Mouse (Mus musculus): ENCODE measurements around the gene Dram1.

Dram1 gene

DNA sequence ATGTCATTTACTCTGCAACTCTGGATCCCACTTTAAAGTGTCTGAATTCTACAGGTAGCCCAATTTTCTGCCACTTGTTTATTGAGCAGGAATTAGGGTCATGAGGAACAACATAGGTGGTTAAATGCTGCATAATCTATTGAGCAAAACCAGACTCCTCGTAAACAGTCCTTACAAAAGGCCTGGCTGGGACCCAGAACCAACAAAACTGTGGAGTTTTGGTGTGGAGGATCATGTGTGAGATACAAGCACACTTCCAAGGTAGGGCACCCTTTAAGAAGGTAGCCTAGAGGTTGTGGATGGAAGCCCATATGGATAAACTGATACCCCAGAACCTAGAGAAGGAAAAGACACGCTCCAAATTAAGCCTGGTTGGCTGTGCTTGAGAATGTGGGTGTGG is 28.2 kb downstream of the Dram1 start:
- DNase-seq (ENCODE audit: low spot score) = no peak

DNA sequence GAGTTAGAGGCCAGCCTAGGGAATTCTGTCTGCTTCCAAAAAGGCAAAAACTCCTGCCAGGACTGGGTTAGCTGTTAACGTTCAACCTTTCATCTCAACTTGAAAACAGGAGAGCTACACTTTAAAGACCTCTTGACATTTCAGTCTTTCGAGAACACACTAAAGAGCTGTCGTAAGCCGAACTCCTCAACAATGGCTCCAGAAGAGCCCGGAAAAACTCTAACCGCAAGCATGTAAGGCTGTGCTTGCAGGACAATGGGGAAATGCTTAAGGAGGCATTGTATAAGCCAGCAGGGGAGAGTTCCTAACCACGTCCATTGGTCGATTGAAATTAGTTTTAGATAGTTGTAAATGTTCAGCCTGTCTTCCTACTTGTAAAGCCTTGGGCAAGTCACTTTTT is 29.1 kb downstream of the Dram1 start:
- DNase-seq (ENCODE audit: low spot score) = no peak

DNA sequence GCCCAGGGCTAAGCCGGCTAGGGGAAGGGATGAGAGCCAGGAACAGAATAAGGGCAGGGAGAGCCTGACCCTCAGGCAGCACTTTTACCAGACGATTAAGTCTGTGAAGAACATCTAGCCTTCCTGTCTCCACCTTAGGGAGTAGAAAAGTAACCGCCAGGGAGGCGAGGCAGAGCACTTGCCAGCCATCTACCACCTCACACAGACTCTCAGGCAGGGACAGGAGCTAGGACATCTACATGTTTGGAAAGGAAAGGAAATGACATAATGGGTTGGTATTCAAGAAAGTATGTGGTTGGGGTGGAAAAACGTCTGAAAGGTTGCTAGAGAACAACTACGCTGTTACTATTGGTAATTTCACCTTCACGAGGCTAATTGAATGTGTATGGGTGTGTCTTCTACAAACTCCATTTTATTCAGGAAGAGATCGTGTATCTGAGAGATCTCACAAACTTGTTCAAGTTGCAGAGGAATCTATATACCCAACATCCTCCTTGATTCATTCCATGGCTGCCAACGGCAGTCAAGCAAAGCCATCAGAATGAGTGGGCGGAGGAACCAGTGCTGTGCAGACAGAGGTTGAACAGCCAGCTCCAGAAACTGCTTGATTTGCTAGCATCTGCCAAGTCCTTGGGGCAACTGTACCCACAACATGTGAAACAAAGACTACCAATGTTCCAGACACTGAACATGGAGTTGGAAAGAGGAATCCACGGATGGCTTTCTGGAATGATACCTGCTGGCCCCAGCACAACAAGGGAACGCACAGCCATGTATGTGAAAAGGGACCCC is 32.2 kb downstream of the Dram1 start:
- DNase-seq (ENCODE audit: low spot score) = no peak

DNA sequence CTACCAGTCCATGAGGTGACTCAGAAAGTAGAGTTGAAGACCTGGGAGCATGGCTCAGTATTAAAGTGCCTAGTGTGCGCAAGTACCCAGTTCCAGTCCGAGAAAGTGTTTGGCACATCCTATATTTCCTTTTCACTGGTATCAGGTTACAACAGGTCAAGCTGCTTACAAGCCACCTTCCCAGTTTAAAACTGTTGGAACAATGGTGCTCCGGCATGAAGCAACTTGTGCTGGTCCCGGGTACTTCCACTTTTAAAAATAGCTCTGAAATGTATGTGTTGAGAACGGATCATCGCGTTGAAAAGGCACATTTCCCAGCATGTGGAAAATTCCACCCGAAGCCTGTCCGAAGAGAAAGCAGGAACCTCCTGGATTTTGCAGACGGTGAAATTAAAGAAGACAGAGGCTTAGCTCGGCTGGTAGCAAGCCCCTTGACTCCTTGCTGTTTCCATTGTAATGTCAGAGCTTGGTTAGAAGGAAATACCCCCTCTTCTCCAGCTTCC is 32.9 kb downstream of the Dram1 start:
- DNase-seq (ENCODE audit: low spot score) = no peak

- DNase-seq (ENCODE audit: low spot score) = no peak
Measured at GRCm38 (mm10) chr10:88341368-88341767, 37.5 kb downstream of the Dram1 start.

DNA sequence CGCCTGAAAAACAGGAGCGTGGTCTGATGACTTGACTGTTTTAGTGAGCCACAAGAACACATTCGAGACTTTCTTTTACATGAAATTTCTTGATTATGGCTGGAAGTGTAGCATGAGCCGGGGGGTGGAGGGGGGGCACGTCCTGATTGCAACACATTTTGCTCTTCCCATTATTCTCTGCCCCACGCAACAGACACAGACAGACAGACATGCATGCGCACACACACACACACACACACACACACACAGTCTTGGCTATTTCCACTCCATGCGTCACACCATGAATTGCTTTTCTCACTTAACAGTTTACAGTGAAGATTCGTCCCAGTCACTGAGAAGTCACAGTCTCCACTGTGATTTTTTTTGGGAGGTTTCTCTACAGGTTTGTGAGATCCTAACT is 38.2 kb downstream of the Dram1 start:
- no peak for DNase-seq (ENCODE audit: low spot score)

GRCm38 (mm10) chr10:88330695-88331094 is 48.2 kb downstream of the Dram1 start:
- no peak for DNase-seq (ENCODE audit: low spot score)

DNA sequence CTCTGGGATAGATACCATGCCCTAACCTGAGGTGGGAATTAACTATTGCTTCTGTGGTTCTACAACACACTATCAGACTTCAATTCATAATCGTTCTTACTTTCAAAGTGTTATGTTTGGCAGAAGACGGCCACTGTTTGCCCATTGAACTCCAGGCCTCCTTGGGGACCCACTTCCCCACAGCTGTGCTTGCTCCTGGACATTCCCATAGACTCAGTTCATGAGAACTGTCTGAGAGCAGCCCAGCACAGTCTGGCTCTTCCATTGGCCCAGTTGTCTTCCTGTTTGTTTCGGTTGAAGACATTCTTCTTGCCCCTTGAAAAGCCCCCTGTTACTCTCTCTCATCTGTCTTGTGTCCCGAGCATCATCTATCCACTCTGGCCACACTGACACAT is 50.8 kb downstream of the Dram1 start:
- no peak for DNase-seq (ENCODE audit: low spot score)

GRCm38 (mm10) chr10:88327160-88328055 is 51.5 kb downstream of the Dram1 start:
- DNase-seq (ENCODE audit: low spot score) = peak; percentile 58

DNA sequence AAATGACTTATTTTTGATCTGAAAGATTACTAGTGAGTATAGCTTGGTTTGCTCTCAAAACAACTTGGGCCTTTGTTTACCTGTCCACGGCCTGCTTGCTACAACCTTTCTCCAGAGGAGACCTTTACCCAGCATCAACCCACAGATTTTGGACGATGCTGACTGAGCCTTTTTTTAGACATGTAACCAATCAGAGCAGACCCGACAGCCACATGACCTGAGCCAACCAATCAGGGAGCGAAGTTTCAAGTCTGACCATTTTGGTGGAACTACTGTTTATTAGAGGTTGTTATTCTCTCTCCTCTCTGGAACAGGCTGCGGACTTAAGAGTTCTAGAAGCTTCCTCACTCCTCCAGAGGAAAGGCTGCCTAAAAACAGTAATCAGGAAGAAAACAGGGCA is 57.1 kb downstream of the Dram1 start:
- no peak for DNase-seq (ENCODE audit: low spot score)

GRCm38 (mm10) chr10:88320714-88321416 is 58.0 kb downstream of the Dram1 start:
- no peak for DNase-seq (ENCODE audit: low spot score)

GRCm38 (mm10) chr10:88318179-88318578 is 60.7 kb downstream of the Dram1 start:
- DNase-seq (ENCODE audit: low spot score) = no peak

GRCm38 (mm10) chr10:88317151-88317550 is 61.7 kb downstream of the Dram1 start:
- DNase-seq (ENCODE audit: low spot score) = no peak

GRCm38 (mm10) chr10:88314841-88315240 is 64.0 kb downstream of the Dram1 start:
- no peak for DNase-seq (ENCODE audit: low spot score)

DNA sequence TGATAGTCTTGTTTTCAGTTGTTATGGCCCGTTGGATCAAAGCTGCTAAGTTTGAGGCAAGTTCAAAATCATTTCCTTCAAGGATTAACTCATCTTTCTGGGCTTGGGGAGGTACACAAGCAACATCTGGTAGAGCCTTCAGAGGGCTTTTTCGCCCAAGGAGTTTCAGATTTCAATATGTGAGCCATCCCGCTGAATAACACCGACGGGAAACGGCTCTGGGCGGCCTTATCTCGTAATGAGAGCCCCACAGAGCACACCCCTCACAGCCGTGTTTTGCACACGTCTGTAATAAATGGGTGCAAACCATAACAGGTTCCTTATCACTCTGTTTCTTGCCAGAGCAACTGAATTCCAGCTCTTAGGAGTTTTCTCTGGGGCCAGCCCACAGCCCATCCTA is 69.0 kb downstream of the Dram1 start:
- no peak for DNase-seq (ENCODE audit: low spot score)

GRCm38 (mm10) chr10:88306235-88306634 is 72.6 kb downstream of the Dram1 start:
- DNase-seq (ENCODE audit: low spot score) = no peak

GRCm38 (mm10) chr10:88304302-88304701 is 74.6 kb downstream of the Dram1 start:
- DNase-seq (ENCODE audit: low spot score) = peak; percentile 34

DNA sequence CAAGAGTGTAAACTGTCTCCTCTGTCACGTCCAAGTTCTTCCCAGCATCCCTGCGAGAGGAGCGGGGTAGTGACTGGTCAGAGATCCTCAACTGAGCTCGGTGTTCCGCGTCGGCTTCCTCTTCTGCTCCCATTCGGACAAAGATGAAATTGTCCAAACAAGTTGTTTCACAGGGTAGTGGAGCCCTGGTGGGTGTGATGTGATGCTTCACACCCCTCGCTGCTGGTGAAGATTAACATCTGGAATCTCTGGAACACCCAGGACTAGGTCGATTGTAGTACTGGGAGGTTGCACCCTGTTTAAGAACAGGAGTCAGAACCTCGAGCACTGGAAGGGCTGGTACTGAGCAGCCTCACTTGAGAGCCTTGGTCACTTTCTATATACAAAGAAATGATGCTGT is 75.8 kb downstream of the Dram1 start:
- DNase-seq (ENCODE audit: low spot score) = no peak

DNA sequence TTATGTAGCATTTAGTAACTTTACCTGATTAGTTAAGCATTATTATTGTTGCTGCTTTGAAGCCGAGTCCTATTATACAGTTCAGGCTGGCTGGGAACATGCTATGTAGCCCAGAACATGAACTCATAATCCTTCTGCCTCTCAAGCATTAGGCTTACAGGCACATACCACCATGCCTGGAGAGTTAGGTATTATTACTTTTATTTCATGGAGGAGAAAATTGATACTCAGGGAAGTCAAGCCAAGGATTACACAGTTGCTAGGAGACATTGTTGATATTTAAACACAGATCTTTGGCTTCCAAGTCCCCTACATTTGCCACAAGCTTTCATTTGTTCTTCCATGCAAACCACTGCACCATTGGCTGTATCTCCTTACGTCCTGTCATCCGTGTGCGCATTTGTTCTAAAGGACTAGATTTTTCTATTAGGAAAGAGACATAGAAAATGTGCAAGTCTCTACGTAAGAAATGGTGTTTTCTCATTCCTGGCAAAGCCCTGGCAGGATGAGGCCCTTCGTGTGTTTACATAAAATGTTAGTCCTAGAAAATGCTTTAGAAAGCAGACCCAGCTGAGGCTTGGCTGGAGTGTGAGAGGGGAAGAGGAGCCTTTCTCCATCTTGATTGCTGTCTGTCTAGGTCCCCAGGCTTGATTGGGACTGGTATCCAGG is 76.9 kb downstream of the Dram1 start:
- no peak for DNase-seq (ENCODE audit: low spot score)

GRCm38 (mm10) chr10:88296991-88297390 is 81.9 kb downstream of the Dram1 start:
- DNase-seq (ENCODE audit: low spot score) = no peak

- no peak for DNase-seq (ENCODE audit: low spot score)
Measured at GRCm38 (mm10) chr10:88295091-88295490, 83.8 kb downstream of the Dram1 start.

DNA sequence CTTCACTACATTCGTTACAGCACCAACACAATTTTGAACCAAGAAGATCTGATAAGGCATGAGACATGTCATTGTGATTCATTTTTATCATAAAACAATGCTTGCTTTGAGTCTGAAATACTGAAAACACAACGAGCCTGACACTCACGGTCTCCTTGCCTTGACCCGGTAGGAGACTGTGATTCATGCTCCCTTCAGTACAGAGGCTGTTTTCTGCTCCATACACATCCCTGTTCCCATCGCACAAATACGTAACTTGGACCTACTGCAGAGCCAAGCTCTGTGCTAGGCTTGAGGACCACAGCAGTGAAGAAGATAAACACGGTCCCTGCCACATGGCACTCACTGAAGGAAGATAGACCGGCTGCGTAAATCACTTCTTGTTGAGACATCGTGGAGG is 90.8 kb downstream of the Dram1 start:
- DNase-seq (ENCODE audit: low spot score) = no peak
